Mouse (Mus musculus): ENCODE measurements around the gene Cnnm3. TPM values are rescaled to one million over a fixed set of nuclear protein-coding genes. Genes with fewer than 3 reads are reported as not detected.

Gene Cnnm3
- total RNA-seq, 2 experiments from 2014 or later = 36.1 to 39.5 TPM

- DNase-seq (ENCODE audit: low spot score in 2 of 2) = no peak
Observed at GRCm38 (mm10) chr1:36555798-36556395, 44.2 kb downstream of the Cnnm3 start.

GRCm38 (mm10) chr1:36556553-36557456 lies 45.1 kb downstream of the Cnnm3 start:
- DNase-seq (ENCODE audit: low spot score in 2 of 2) = peak; percentile 95 to 97

GRCm38 (mm10) chr1:36557457-36558011 lies 45.9 kb downstream of the Cnnm3 start:
- peak in 1 of 2 experiments; percentile 79 for DNase-seq (ENCODE audit: low spot score in 2 of 2)

- DNase-seq (ENCODE audit: low spot score in 2 of 2) = peak; percentile 67 to 77
Observed at GRCm38 (mm10) chr1:36558031-36558993, 46.6 kb downstream of the Cnnm3 start, which contains the start of gene Sema4c. Gene Sema4c (minus strand): TSS chr1:36558349.

- no peak for DNase-seq (ENCODE audit: low spot score in 2 of 2)
Observed at GRCm38 (mm10) chr1:36559256-36559655, 47.6 kb downstream of the Cnnm3 start.

GRCm38 (mm10) chr1:36559888-36560287 lies 48.2 kb downstream of the Cnnm3 start:
- DNase-seq (ENCODE audit: low spot score in 2 of 2) = no peak

- no peak for DNase-seq (ENCODE audit: low spot score in 2 of 2)
Observed at GRCm38 (mm10) chr1:36560903-36561302, 49.2 kb downstream of the Cnnm3 start.

- no peak for DNase-seq (ENCODE audit: low spot score in 2 of 2)
Observed at GRCm38 (mm10) chr1:36562388-36562787, 50.7 kb downstream of the Cnnm3 start.

GRCm38 (mm10) chr1:36563197-36563596 lies 51.5 kb downstream of the Cnnm3 start:
- no peak for DNase-seq (ENCODE audit: low spot score in 2 of 2)

GRCm38 (mm10) chr1:36563632-36564031 lies 52.0 kb downstream of the Cnnm3 start:
- DNase-seq (ENCODE audit: low spot score in 2 of 2) = no peak

GRCm38 (mm10) chr1:36564101-36564500 lies 52.4 kb downstream of the Cnnm3 start:
- no peak for DNase-seq (ENCODE audit: low spot score in 2 of 2)

GRCm38 (mm10) chr1:36566425-36566824 lies 54.8 kb downstream of the Cnnm3 start:
- DNase-seq (ENCODE audit: low spot score in 2 of 2) = no peak

- DNase-seq (ENCODE audit: low spot score in 2 of 2) = no peak
Observed at GRCm38 (mm10) chr1:36567818-36568603, 56.3 kb downstream of the Cnnm3 start.

GRCm38 (mm10) chr1:36568776-36569175 lies 57.1 kb downstream of the Cnnm3 start:
- DNase-seq (ENCODE audit: low spot score in 2 of 2) = no peak

GRCm38 (mm10) chr1:36569694-36570276 lies 58.1 kb downstream of the Cnnm3 start:
- no peak for DNase-seq (ENCODE audit: low spot score in 2 of 2)

GRCm38 (mm10) chr1:36570320-36570719 lies 58.7 kb downstream of the Cnnm3 start:
- DNase-seq (ENCODE audit: low spot score in 2 of 2) = no peak

GRCm38 (mm10) chr1:36571627-36572026 lies 60.0 kb downstream of the Cnnm3 start:
- DNase-seq (ENCODE audit: low spot score in 2 of 2) = no peak

- DNase-seq (ENCODE audit: low spot score in 2 of 2) = no peak
Observed at GRCm38 (mm10) chr1:36572140-36572700, 60.6 kb downstream of the Cnnm3 start.

- no peak for DNase-seq (ENCODE audit: low spot score in 2 of 2)
Observed at GRCm38 (mm10) chr1:36572709-36573108, 61.0 kb downstream of the Cnnm3 start.

Data from layer of hippocampus, postnatal 14 days (tissue).